Mouse (Mus musculus): ENCODE data around the gene Fndc3b. TPM values are rescaled to one million over a fixed set of nuclear protein-coding genes. Genes with fewer than 3 reads are reported as not detected.

Fndc3b gene
- 0.01 and 0.04 TPM in 2 replicates for polyA plus RNA-seq (2012)

GRCm38 (mm10) chr3:27710648-27711428, at the start of gene Fndc3b:
Gene Fndc3b (minus strand): TSS chr3:27711307.
- Histone ChIP-seq H3K36me3 (ENCODE audit: control insufficient read depth) (no peaks in the 10 kb centered on the region), H3K4me3 (replicated peaks) (peak within 1 kb of the TSS; percentile 62), H3K27me3 (ENCODE audit: control insufficient read depth) (peaks cover 55% of the 10 kb centered on the region), H3K4me1 (ENCODE audit: control insufficient read depth) (peaks cover 3% of the 10 kb centered on the region), H3K9me3 (ENCODE audit: control insufficient read depth, low read length) (no peaks in the 10 kb centered on the region)
- TF ChIP-seq TAL1 (IDR thresholded peaks at IDR 0.05; ENCODE audit: low read length): no peak

DNA sequence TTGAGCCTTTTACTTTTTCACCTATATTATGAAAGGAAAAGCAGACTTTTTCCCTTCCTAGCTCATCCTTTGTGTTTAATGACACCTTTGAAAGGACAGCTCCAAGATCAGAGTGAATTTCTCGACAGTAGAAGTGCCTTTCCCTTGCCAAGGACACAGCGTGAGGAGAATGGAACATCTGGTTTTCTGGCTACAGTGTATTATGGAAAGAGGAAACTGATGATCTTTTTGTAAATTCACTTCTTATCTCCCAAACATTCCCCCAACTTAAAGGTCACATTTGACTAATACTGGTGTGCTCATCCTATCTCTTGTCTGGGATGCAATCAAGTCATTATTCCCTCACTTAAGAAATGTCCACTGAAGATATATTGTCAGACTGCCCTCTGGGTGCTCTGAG, 49.2 kb upstream of the Fndc3b start:
- H3K4me3 ChIP-seq (replicated peaks): no peak overlapping the region
- H3K4me1 ChIP-seq (ENCODE audit: control insufficient read depth): no peaks in the 10 kb centered on the region
- H3K36me3 ChIP-seq (ENCODE audit: control insufficient read depth): no peaks in the 10 kb centered on the region
- TF ChIP-seq TAL1 (IDR thresholded peaks at IDR 0.05; ENCODE audit: low read length) (no peak), GATA1 (IDR thresholded peaks at IDR 0.05; ENCODE audit: low read length) (no peak)
- no peaks in the 10 kb centered on the region for H3K9me3 ChIP-seq (ENCODE audit: control insufficient read depth, low read length)
- no peaks in the 10 kb centered on the region for H3K27me3 ChIP-seq (ENCODE audit: control insufficient read depth)

DNA sequence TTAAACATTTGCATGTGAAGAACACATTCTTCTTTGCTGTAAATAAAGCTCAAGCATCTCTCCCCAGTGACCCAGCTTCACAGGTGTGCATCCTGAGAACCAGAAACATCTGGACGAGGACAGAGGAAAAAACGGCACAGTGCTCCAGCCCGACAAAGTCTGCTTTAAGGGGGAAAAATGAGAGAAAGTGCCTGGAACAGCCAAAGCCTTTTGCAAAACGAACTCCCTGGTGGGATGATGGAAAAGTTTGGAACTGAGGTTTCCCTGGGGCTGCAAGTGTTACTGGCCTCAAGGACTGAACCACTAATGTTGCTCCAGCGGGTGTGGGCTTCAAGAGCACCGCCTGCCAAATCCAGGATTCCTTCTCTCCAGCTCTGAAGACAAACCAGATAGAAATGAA, 47.9 kb upstream of the Fndc3b start:
- Histone ChIP-seq H3K36me3 (ENCODE audit: control insufficient read depth) (no peaks in the 10 kb centered on the region), H3K4me1 (ENCODE audit: control insufficient read depth) (no peaks in the 10 kb centered on the region), H3K27me3 (ENCODE audit: control insufficient read depth) (no peaks in the 10 kb centered on the region)

GRCm38 (mm10) chr3:27751657-27752056, 40.5 kb upstream of the Fndc3b start:
- H3K36me3 ChIP-seq (ENCODE audit: control insufficient read depth): no peaks in the 10 kb centered on the region
- no peak overlapping the region for H3K4me3 ChIP-seq (replicated peaks)
- H3K27me3 ChIP-seq (ENCODE audit: control insufficient read depth): no peaks in the 10 kb centered on the region
- no peaks in the 10 kb centered on the region for H3K4me1 ChIP-seq (ENCODE audit: control insufficient read depth)
- no peaks in the 10 kb centered on the region for H3K9me3 ChIP-seq (ENCODE audit: control insufficient read depth, low read length)
- TF ChIP-seq TAL1 (IDR thresholded peaks at IDR 0.05; ENCODE audit: low read length) (no peak), GATA1 (IDR thresholded peaks at IDR 0.05; ENCODE audit: low read length) (no peak)

More for the DNA sequence above, 47.9 kb upstream of the Fndc3b start:
- H3K4me3 ChIP-seq (replicated peaks): no peak overlapping the region
- no peaks in the 10 kb centered on the region for H3K9me3 ChIP-seq (ENCODE audit: control insufficient read depth, low read length)
- TF ChIP-seq GATA1 (IDR thresholded peaks at IDR 0.05; ENCODE audit: low read length): no peak
- no peak for TF ChIP-seq TAL1 (IDR thresholded peaks at IDR 0.05; ENCODE audit: low read length)

- H3K27me3 ChIP-seq (ENCODE audit: control insufficient read depth): no peaks in the 10 kb centered on the region
- H3K9me3 ChIP-seq (ENCODE audit: control insufficient read depth, low read length): no peaks in the 10 kb centered on the region
- H3K4me1 ChIP-seq (ENCODE audit: control insufficient read depth): no peaks in the 10 kb centered on the region
- no peak overlapping the region for H3K4me3 ChIP-seq (replicated peaks)
- no peak for TF ChIP-seq GATA1 (IDR thresholded peaks at IDR 0.05; ENCODE audit: low read length)
- no peak for TF ChIP-seq TAL1 (IDR thresholded peaks at IDR 0.05; ENCODE audit: low read length)
- no peaks in the 10 kb centered on the region for H3K36me3 ChIP-seq (ENCODE audit: control insufficient read depth)
Observed at GRCm38 (mm10) chr3:27751156-27751555, 40.0 kb upstream of the Fndc3b start.

GRCm38 (mm10) chr3:27745651-27746050, 34.5 kb upstream of the Fndc3b start:
- TF ChIP-seq GATA1 (IDR thresholded peaks at IDR 0.05; ENCODE audit: low read length): no peak
- no peak for TF ChIP-seq TAL1 (IDR thresholded peaks at IDR 0.05; ENCODE audit: low read length)
- no peaks in the 10 kb centered on the region for H3K27me3 ChIP-seq (ENCODE audit: control insufficient read depth)

GRCm38 (mm10) chr3:27744754-27745153, 33.6 kb upstream of the Fndc3b start:
- Histone ChIP-seq H3K4me3 (replicated peaks) (no peak overlapping the region), H3K36me3 (ENCODE audit: control insufficient read depth) (no peaks in the 10 kb centered on the region), H3K9me3 (ENCODE audit: control insufficient read depth, low read length) (no peaks in the 10 kb centered on the region), H3K4me1 (ENCODE audit: control insufficient read depth) (no peaks in the 10 kb centered on the region), H3K27me3 (ENCODE audit: control insufficient read depth) (no peaks in the 10 kb centered on the region)
- TF ChIP-seq GATA1 (IDR thresholded peaks at IDR 0.05; ENCODE audit: low read length) (no peak), TAL1 (IDR thresholded peaks at IDR 0.05; ENCODE audit: low read length) (no peak)

More at GRCm38 (mm10) chr3:27745651-27746050, 34.5 kb upstream of the Fndc3b start:
- Histone ChIP-seq H3K4me3 (replicated peaks) (no peak overlapping the region), H3K9me3 (ENCODE audit: control insufficient read depth, low read length) (no peaks in the 10 kb centered on the region), H3K36me3 (ENCODE audit: control insufficient read depth) (no peaks in the 10 kb centered on the region), H3K4me1 (ENCODE audit: control insufficient read depth) (no peaks in the 10 kb centered on the region)

DNA sequence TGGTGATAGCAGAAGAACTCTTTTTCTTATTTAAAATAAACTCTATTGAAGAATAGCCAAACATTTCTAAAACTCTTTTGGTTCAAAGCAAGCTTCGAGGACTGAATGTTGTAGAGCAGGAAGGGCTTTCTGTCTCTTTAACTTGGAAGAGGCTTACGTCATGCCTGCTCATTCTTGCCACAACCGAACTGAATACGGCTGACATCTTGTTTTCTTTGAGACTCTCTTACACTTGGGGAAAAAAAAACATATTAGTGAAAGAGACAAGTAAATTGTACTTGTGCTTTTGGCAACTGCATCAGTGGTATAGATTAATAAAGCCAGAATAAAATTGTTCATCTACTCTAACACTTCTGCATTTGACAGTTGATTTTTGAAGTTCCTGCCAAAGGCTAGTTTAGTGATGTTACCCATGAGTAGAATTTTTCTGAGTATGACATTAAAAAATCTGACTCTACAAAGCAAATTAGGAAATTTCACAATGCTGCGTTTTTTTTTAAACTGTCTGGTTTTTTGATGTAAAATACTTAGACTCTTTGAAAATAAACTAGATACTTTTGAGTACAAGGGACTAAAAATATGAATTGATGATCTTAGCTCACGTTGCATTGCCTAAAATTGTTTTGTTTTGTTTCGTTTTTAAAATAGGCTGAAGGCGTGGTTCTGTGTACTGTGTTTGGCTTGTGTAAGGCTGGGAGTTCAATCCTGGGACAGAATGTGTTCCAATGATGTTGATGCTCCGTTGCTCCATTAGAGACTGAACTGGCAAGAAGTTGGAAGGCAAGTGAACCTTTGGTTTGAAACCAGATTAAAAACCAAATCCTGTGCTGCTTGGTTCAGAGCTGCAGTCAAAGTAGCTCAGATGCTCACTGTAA, 32.4 kb upstream of the Fndc3b start:
- Histone ChIP-seq H3K27me3 (ENCODE audit: control insufficient read depth) (no peaks in the 10 kb centered on the region), H3K9me3 (ENCODE audit: control insufficient read depth, low read length) (no peaks in the 10 kb centered on the region), H3K36me3 (ENCODE audit: control insufficient read depth) (no peaks in the 10 kb centered on the region), H3K4me1 (ENCODE audit: control insufficient read depth) (no peaks in the 10 kb centered on the region), H3K4me3 (replicated peaks) (no peak overlapping the region)
- TF ChIP-seq TAL1 (IDR thresholded peaks at IDR 0.05; ENCODE audit: low read length) (no peak), GATA1 (IDR thresholded peaks at IDR 0.05; ENCODE audit: low read length) (no peak)

DNA sequence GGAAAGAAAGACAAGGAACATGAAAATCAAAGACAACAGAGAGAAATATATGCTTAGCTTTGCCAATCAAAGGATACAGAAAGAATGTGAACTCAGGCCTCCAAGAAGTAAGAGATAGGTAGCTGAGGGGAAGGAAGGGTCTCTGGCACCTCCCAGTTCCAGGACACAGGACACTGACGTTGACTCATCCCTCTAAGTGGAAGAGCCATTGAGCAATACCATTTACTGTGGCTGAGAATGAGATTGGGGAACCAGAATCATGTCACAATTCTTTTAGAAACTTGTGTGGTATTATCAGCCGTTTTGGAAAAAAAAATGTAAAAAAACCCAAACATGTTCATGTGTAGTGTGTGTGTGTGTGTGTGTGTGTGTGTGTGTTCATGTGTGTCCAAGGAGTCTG, 31.0 kb upstream of the Fndc3b start:
- Histone ChIP-seq H3K4me1 (ENCODE audit: control insufficient read depth) (no peaks in the 10 kb centered on the region), H3K36me3 (ENCODE audit: control insufficient read depth) (no peaks in the 10 kb centered on the region), H3K4me3 (replicated peaks) (no peak overlapping the region), H3K9me3 (ENCODE audit: control insufficient read depth, low read length) (no peaks in the 10 kb centered on the region), H3K27me3 (ENCODE audit: control insufficient read depth) (no peaks in the 10 kb centered on the region)
- TF ChIP-seq GATA1 (IDR thresholded peaks at IDR 0.05; ENCODE audit: low read length): no peak
- no peak for TF ChIP-seq TAL1 (IDR thresholded peaks at IDR 0.05; ENCODE audit: low read length)
